8 mouse cellular contexts compared by ENCODE assay signal in the genomic region with DNA sequence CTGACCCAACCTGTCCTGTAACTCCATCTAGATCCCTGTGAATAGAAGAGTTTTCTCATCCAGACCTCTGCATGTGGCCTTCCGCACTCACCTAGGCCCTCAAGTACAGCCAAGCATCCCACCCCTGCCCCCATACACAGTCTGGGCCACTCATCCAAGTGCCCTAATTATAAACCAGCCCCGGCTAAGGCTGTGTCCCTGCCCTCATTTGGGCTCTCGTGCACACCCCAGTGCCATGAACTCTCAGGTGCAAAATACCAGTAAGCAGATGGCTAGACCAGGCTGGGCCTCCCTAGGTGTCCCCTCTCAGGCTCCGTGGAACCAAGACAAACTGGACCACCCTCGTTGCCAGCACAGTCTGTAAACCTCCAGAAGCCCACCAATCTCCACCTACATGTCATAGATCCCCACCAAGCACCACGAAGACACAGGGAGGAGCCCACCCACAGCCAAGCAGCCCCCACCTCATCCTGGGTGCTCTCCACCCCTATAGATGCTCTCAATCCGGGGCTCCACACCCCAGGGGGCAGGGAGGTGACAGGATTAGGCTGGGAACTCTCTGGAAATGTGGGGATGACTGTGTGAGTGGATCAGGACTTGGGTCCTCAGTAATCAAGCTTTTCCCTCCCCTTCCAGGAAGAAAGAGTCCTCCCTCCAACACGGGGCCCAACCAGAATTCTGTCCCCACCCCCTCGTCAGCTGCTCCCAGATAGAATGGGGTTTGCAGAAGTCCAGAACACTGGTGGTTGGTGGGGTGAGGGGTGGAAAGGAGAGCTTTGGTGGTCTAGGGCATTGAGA. TPM values are rescaled to one million over a fixed set of nuclear protein-coding genes. Genes with fewer than 3 reads are reported as not detected.
DNase-seq lines count a peak whose midpoint lies in the region; TF ChIP-seq lines count a peak whose summit lies in the region.

No protein-coding gene starts in this region.

- peak; percentile 65 to 69 for DNase-seq in left cerebral cortex, adult 18-20 months (ENCODE audit: low spot score in 2 of 2)
- no peak for DNase-seq in left cerebral cortex, adult 11 months (ENCODE audit: low spot score)
- peak; percentile 86 for DNase-seq in cerebellum, adult 9-11 months
- DNase-seq in heart, embryonic 10.5 days (ENCODE audit: low spot score), result no peak
- peak; percentile 45 to 65 for DNase-seq in kidney, postnatal 25 days
- DNase-seq in lung, adult 2 months, result peak; percentile 54
- peak; percentile 74 for DNase-seq in right cerebral cortex, postnatal 25 days
- DNase-seq in thymus, postnatal 0 days (ENCODE audit: low spot score), result no peak

- no peak for TF ChIP-seq POLR2A in lung, adult 2 months (IDR thresholded peaks at IDR 0.05; ENCODE audit: borderline replicate concordance, extremely low read depth, low read depth, low read length)

- no peak for TF ChIP-seq CTCF in lung, adult 2 months (IDR thresholded peaks at IDR 0.05; ENCODE audit: insufficient read depth, low read length)

- no peaks in the 10 kb centered on the region for H3K27me3 ChIP-seq in heart, embryonic 10.5 days (ENCODE audit: insufficient read depth, poor library complexity, severe bottlenecking)

- peaks cover 80% of the 10 kb centered on the region for H3K4me1 ChIP-seq in heart, embryonic 10.5 days
- H3K4me1 ChIP-seq in lung, adult 2 months (ENCODE audit: control insufficient read depth, insufficient read depth, low read length), result peaks cover 43% of the 10 kb centered on the region

- H3K4me3 ChIP-seq in heart, embryonic 10.5 days, result peak overlapping the region; percentile 100
- H3K4me3 ChIP-seq in lung, adult 2 months (replicated peaks; ENCODE audit: extremely low read depth, low read depth, low read length), result peak overlapping the region; percentile 86

- 19% methylated on average over 9 of the region's 9 CpGs for WGBS in heart, embryonic 10.5 days
- WGBS in lung, adult 2 months, result 16% methylated on average over 9 of the region's 9 CpGs

- H3K27ac ChIP-seq in heart, embryonic 10.5 days, result peak overlapping the region; percentile 100

- H3K9me3 ChIP-seq in heart, embryonic 10.5 days, result no peaks in the 10 kb centered on the region

- peaks cover 11% of the 10 kb centered on the region for H3K36me3 ChIP-seq in heart, embryonic 10.5 days

RNA-seq across cellular contexts. Expression of a gene that starts 1.6 kb away (rescaled TPM):
- total RNA-seq in left cerebral cortex, adult 18-20 months (2021), result 100 to 1,000 TPM; 251 to 254 TPM
- 49.1 and 74.8 TPM in 2 replicates for polyA plus RNA-seq in heart, embryonic 10.5 days (2016; fragmentation: Nextera tagmentation; extraction: Ambion mirVana)
- 153 and 194 TPM in 2 replicates for polyA plus RNA-seq in lung, adult 2 months (2012; rRNA removed)
- 15.9 and 18.2 TPM in 2 replicates for polyA plus RNA-seq in thymus, postnatal 0 days (2015; fragmentation: Nextera tagmentation; extraction: Ambion mirVana)

RNA-seq across cellular contexts. Expression of a gene that starts 7.6 kb away (rescaled TPM):
- total RNA-seq in left cerebral cortex, adult 18-20 months (2021), result 10 to 100 TPM; 84.5 to 87.3 TPM
- 74.9 and 86.4 TPM in 2 replicates for polyA plus RNA-seq in heart, embryonic 10.5 days (2016; fragmentation: Nextera tagmentation; extraction: Ambion mirVana)
- polyA plus RNA-seq in lung, adult 2 months (2012; rRNA removed), result 31.7 and 51.1 TPM in 2 replicates
- 112 and 123 TPM in 2 replicates for polyA plus RNA-seq in thymus, postnatal 0 days (2015; fragmentation: Nextera tagmentation; extraction: Ambion mirVana)

RNA-seq across cellular contexts. Expression of a gene that starts 32.1 kb away (rescaled TPM):
- total RNA-seq in left cerebral cortex, adult 18-20 months (2021), result 1 to 10 TPM; 1.7 to 2.8 TPM
- 3.3 and 3.7 TPM in 2 replicates for polyA plus RNA-seq in heart, embryonic 10.5 days (2016; fragmentation: Nextera tagmentation; extraction: Ambion mirVana)
- polyA plus RNA-seq in lung, adult 2 months (2012; rRNA removed), result 3.5 and 4.4 TPM in 2 replicates
- 3.1 and 3.5 TPM in 2 replicates for polyA plus RNA-seq in thymus, postnatal 0 days (2015; fragmentation: Nextera tagmentation; extraction: Ambion mirVana)

RNA-seq across cellular contexts. Expression of a gene that starts 52.0 kb away (rescaled TPM):
- total RNA-seq in left cerebral cortex, adult 18-20 months (2021), result 100 to 1,000 TPM; 132 to 156 TPM
- 194 and 200 TPM in 2 replicates for polyA plus RNA-seq in heart, embryonic 10.5 days (2016; fragmentation: Nextera tagmentation; extraction: Ambion mirVana)
- 40.0 and 62.8 TPM in 2 replicates for polyA plus RNA-seq in lung, adult 2 months (2012; rRNA removed)
- polyA plus RNA-seq in thymus, postnatal 0 days (2015; fragmentation: Nextera tagmentation; extraction: Ambion mirVana), result 173 and 202 TPM in 2 replicates

Comparison
In these comparisons a context has a peak if more than half of its experiments do, and no peak if none do; other contexts are left out.
1. DNase-seq: peak in left cerebral cortex, adult 18-20 months (2 of 2), cerebellum, adult 9-11 months (single experiment), kidney, postnatal 25 days (2 of 2), lung, adult 2 months (single experiment) and right cerebral cortex, postnatal 25 days (single experiment); none in left cerebral cortex, adult 11 months (single experiment), heart, embryonic 10.5 days (single experiment) and thymus, postnatal 0 days (single experiment).